Mouse (Mus musculus): ENCODE data around the gene Bbs4.

DNA sequence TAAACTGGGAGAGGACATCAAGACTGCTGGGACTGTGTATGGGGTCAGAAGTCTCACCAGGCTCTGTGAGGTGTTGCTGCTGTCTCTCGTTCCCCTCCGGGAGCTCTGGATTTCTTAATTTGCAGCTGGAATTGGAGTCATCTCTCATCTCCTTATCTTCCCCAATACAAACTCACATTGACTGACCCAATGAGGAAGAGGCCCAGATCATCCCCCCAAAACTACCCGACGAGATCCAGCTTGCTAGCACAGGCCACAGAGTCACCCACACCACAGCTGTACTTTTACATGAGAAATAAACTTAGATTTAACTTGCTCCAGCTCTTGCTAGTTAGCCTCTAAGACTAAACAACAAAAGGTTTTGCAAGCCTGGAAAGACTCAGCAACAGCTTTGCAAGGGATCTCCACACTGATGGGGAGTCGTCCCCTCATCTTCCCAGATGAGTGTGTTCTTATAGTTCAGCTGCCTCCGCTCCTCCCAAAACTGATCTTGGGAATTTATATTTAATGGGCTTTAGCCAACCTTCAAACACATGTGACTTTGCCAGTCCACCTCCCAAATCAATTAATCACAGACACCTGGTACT, 63.7 kb downstream of the Bbs4 start:
- no peak for TF ChIP-seq EP300 (IDR thresholded peaks at IDR 0.05; ENCODE audit: low read length)
- TF ChIP-seq ETS1 (conservative IDR thresholded peaks at IDR 0.05; ENCODE audit: low read depth, low read length), result no peak
- no peak for TF ChIP-seq CTCF (conservative IDR thresholded peaks at IDR 0.05 in 1 of 2, IDR thresholded peaks at IDR 0.05 in 1 of 2; ENCODE audit: low read depth in 2 of 2, low read length in 2 of 2)
- no peak for TF ChIP-seq POLR2A (IDR thresholded peaks at IDR 0.05; ENCODE audit: low read depth, low read length)

Data from CH12.LX (cell line).